13 mouse cellular contexts compared by ENCODE assay signal in the genomic region with DNA sequence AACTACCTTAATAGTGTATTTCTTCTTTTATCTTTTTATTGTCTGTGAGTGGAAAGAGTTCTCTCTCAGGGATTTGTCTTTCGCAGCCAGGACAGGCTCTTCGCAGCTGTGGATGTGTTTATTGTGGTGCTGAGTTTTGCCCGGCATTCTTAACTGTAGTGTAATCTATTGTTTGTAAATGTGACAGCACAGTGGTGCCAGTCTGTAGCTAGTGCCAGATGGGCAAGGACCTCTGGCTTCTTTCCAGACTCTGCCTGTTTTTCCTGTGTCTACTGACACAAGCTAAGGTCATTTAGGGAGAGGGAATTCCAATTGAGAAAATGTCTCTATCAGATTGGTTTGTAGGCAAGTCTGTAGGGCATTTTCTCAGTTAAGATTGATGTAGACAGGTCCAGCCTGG. TPM values are rescaled to one million over a fixed set of nuclear protein-coding genes. Genes with fewer than 3 reads are reported as not detected.
DNase-seq lines count a peak whose midpoint lies in the region; ATAC-seq and TF ChIP-seq lines count a peak whose summit lies in the region.
"Had no signal": no experiment of that assay in that cellular context is flagged by ENCODE, and none has a peak within 500 bp of the region (broad histone marks: within the 10 kb centered on the region; RNA-seq: fewer than 3 reads in every experiment).

No protein-coding gene starts in this region.

- no peaks in the 10 kb centered on the region for H3K27me3 ChIP-seq in kidney, embryonic 14.5 days (ENCODE audit: control insufficient read depth, insufficient read depth, low read length)

- peaks cover 1% of the 10 kb centered on the region; the same call in 1 of the 2 replicates for H3K4me1 ChIP-seq in kidney, embryonic 14.5 days (ENCODE audit: control insufficient read depth, insufficient read depth, low read length)

- 92% methylated on average over 3 of the region's 3 CpGs for whole genome bisulfite sequencing in kidney, embryonic 14.5 days

- peak; percentile 39 to 55 for DNase-seq in cerebellum, adult 18-20 months
- DNase-seq in cerebellum, postnatal 4 days (ENCODE audit: low spot score in 2 of 2) = no peak
- peak; percentile 15 to 24 for DNase-seq in layer of hippocampus, adult 2 months (ENCODE audit: low spot score in 2 of 2)
- no peak for DNase-seq in layer of hippocampus, postnatal 25 days (ENCODE audit: extremely low spot score in 1 of 2, low spot score in 1 of 2)
- DNase-seq in adipocyte (ENCODE audit: low spot score) = peak; percentile 85
- peak; percentile 27 to 32 for DNase-seq in cerebellum, postnatal 36 days
- DNase-seq in urinary bladder, adult 18-20 months (ENCODE audit: low spot score in 2 of 2) = no peak
- DNase-seq: kidney, postnatal 10 days; thymus, postnatal 25 days had no signal

- no peak for ATAC-seq in kidney, embryonic 14.5 days (ENCODE audit: low FRiP score, low TSS enrichment)
- ATAC-seq: lung, postnatal 0 days; midbrain, embryonic 16.5 days had no signal

- H3K4me2 ChIP-seq in kidney, embryonic 14.5 days (replicated peaks; ENCODE audit: low read depth, low read length) = no peak overlapping the region

- no peak for TF ChIP-seq CTCF in layer of hippocampus, adult 2 months (conservative IDR thresholded peaks at IDR 0.05)

- peak overlapping the region; percentile 36; the same call in 1 of the 2 replicates for H3K27ac ChIP-seq in layer of hippocampus, adult 2 months
- H3K27ac ChIP-seq in kidney, embryonic 14.5 days (ENCODE audit: low read depth, low read length) = no peak overlapping the region

- H3K9ac ChIP-seq in kidney, embryonic 14.5 days (ENCODE audit: low read depth, low read length) = no peak overlapping the region

- H3K9me3 ChIP-seq in kidney, embryonic 14.5 days (ENCODE audit: control insufficient read depth, low read length) = no peaks in the 10 kb centered on the region

- H3K36me3 ChIP-seq in kidney, embryonic 14.5 days (ENCODE audit: control insufficient read depth, insufficient read depth, low read length) = peaks cover 13% of the 10 kb centered on the region

- H3K4me3 ChIP-seq in layer of hippocampus, adult 2 months = no peak overlapping the region
- H3K4me3 ChIP-seq in kidney, embryonic 14.5 days (ENCODE audit: low read length) = no peak overlapping the region
- H3K4me3 ChIP-seq: erythroblast, embryonic 14.5 days had no signal

RNA-seq across cellular contexts. Expression of a gene that starts 6.2 kb away (rescaled TPM):
- 10 to 100 TPM; 48.5 to 48.6 TPM for total RNA-seq in layer of hippocampus, adult 2 months (2021)
- total RNA-seq in layer of hippocampus, postnatal 25 days (2021) = 10 to 100 TPM; 40.1 to 44.2 TPM
- polyA plus RNA-seq in kidney, embryonic 14.5 days (2014; fragmentation: Nextera tagmentation; extraction: Ambion mirVana) = 11.9 and 17.0 TPM in 2 replicates

RNA-seq across cellular contexts. Expression of a gene that starts 6.3 kb away (rescaled TPM):
- total RNA-seq in layer of hippocampus, adult 2 months (2021) = 10 to 100 TPM; 57.2 to 62.6 TPM
- total RNA-seq in layer of hippocampus, postnatal 25 days (2021) = 10 to 100 TPM; 60.5 to 63.5 TPM
- 117 and 153 TPM in 2 replicates for polyA plus RNA-seq in kidney, embryonic 14.5 days (2014; fragmentation: Nextera tagmentation; extraction: Ambion mirVana)

Comparison
In these comparisons a context has a peak if more than half of its experiments do, and no peak if none do; other contexts are left out.
1. DNase-seq: peak in cerebellum, adult 18-20 months (2 of 2), layer of hippocampus, adult 2 months (2 of 2), adipocyte (single experiment) and cerebellum, postnatal 36 days (2 of 2); none in cerebellum, postnatal 4 days (0 of 2), layer of hippocampus, postnatal 25 days (0 of 2) and urinary bladder, adult 18-20 months (0 of 2).